Mouse (Mus musculus) kidney, postnatal 36 days (tissue): ENCODE results near the gene Esyt3.

Experiments used
- DNase-seq, 2 experiments: peaks; one replicate each; pipeline ENCODE4 v3.0.0; 2021 to 2022; ENCODE audit warnings: mixed read lengths in 2 of 2

Esyt3 gene

GRCm38 (mm10) chr9:99353390-99353789 lies 5.0 kb downstream of the Esyt3 start:
- DNase-seq = no peak

- no peak for DNase-seq
Measured at GRCm38 (mm10) chr9:99352964-99353363, 5.4 kb downstream of the Esyt3 start.

DNA sequence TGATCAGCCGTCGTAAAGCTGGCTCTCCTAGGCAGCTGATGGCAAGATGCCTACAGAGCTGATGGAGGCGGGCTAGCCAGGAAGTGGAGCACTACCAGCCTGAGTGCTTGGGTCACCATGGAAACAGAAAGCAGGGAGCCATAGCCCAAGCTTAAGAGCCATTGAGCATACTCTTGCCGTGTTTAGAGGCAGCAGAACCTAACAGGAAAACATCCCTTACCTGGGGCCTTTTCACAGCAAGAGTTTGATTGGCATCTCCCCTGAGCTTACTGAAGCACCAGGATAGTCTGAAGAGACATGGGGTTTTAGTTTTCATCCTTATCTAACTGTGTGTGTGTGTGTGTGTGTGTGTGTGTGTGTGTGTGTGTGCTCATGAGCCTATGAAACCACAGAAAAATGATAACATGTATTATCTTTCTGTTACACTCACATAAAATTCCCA lies 13.0 kb downstream of the Esyt3 start:
- DNase-seq = no peak

- DNase-seq = no peak
Measured at GRCm38 (mm10) chr9:99341600-99341999, 16.8 kb downstream of the Esyt3 start.

- no peak for DNase-seq
Measured at GRCm38 (mm10) chr9:99340126-99340525, 18.2 kb downstream of the Esyt3 start.

- no peak for DNase-seq
Measured at GRCm38 (mm10) chr9:99339182-99339581, 19.2 kb downstream of the Esyt3 start.

DNA sequence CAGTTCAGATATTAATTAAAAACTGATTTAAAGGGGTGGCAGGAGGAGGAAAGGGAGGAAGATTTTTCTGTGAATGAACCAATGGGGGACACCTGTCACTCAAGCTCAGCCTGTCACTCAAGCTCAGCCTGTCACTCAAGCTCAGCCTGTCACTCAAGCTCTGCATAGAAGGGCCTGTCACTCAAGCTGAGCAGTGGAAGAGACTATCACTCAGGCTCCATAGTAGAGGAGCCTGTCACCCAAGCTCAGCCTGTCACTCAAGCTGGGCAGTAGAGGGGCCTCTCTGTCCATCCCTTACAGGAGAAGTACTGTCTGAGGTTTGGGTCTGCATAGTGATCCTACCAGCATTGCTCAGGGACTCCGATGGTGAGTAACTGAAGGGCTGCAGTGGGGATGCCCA lies 20.1 kb downstream of the Esyt3 start:
- DNase-seq = no peak

DNA sequence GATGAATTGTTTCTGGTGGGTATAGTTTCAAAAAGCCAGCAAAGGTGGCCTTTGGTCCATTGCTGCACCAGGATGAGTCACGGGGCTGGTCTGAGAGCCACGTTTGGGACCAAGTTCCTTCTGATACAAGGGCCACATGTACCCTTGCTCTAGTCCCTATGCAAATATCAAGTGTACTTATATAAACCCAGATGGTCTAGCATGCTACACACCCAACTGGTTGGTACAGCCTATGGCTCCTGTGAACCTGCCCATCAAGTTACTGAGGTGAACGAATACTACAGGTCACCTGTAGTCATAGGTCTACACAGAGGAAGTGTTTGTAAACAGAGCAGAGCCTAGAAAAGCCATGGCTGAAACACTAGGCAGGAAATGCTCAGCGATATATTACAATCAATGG lies 21.8 kb downstream of the Esyt3 start:
- DNase-seq = no peak

GRCm38 (mm10) chr9:99326881-99327280 lies 31.5 kb downstream of the Esyt3 start:
- DNase-seq = no peak

GRCm38 (mm10) chr9:99325961-99326360 lies 32.4 kb downstream of the Esyt3 start:
- DNase-seq = no peak

GRCm38 (mm10) chr9:99325208-99325929 lies 33.0 kb downstream of the Esyt3 start:
- DNase-seq = no peak

DNA sequence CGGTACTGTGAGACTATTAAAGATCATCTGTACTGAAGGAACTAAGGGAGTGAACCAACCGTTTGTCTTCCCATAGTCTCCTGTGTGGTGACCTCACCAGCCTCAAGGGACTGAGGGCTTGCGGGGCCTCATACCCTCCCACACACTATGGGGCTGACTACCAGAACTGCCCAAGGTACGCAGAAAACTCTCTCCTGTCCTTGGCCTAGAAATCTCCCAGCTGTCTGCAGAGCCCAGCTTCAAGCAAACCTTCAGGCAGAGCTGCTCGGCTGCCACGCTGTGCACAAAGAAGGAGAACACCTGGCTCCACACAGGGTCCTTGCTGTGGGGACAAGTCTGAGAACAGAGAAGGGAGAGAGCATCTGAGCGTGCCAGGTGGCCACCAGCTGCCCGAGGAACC lies 38.4 kb downstream of the Esyt3 start:
- DNase-seq = no peak

DNA sequence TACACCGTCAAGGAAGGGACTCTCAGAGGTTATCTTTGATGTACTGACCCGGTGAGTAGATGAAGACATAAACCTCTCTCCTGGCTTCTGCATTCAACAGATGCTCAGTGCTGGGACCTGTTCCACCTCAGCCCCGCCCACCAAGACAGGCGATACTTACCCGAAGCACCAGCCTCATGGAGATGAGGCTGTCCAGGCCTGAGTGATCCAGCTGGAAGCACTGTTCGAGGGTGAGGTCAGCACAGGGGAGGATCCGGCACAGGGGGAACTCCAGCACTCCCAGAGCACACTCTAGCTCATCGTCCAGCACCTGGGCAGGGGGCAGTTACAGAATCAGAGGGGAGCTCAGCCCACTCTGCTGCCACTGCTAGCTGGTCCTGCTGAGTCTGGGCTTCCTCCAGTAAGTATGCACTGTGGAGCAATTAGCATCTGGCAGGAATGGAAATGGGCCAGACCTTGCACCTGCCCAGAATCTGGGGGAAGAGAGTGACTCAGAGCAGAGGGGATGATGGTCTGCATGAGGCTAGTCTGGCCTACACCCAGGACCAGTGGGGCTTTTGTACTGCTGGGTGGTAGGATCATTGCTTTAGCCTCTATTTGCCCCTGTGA lies 38.9 kb downstream of the Esyt3 start:
- DNase-seq = no peak

DNA sequence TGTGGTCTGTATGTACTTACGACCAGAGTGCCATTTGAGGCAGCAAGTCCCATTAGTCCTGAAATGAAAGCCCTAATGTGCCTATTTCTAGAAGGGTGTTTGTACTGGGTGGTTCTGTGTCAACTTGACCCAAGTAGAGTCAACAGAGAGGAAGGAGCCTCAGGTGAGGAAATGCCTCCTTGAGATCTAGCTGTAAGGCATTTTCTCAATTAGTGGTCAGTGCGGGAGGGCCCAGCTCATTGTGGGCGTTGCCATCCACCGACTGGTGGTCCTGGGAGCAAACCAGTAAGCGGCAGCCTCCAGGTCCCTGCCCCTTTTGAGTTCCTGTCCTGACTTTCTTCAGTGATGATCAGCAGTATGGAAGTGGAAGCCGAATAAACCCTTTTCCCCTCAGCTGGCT lies 52.1 kb downstream of the Esyt3 start:
- DNase-seq = no peak

GRCm38 (mm10) chr9:99304296-99304695 lies 54.1 kb downstream of the Esyt3 start:
- no peak for DNase-seq
